Mouse (Mus musculus) MEL (cell line): ENCODE measurements around the gene Slc41a2. TPM values are rescaled to one million over a fixed set of nuclear protein-coding genes. Genes with fewer than 3 reads are reported as not detected.

Experiments used
- DNase-seq: peaks from one replicate; pipeline ENCODE4 v3.0.0; 2011; ENCODE audit warnings: low read depth, low spot score
- H3K27ac ChIP-seq: 2 replicates; pipeline ENCODE4 v1.5.1; 2012; ENCODE audit warnings: low read depth, mild to moderate bottlenecking, control low read depth, low read length, moderate library complexity; ENCODE audit not compliant: control insufficient read depth
- H3K27me3 ChIP-seq, 2 experiments: fragments of 150-350 bp in 1 of 2; sonication (generic) in 1 of 2; 2 replicates each; pipeline ENCODE4 v1.6.1; 2012; ENCODE audit warnings: low read length in 2 of 2, mild to moderate bottlenecking in 2 of 2, improper control_type of control experiment in 1 of 2, moderate library complexity in 1 of 2; ENCODE audit not compliant: insufficient read depth in 2 of 2, control insufficient read depth in 1 of 2
- H3K36me3 ChIP-seq, 2 experiments: 2 replicates each; pipeline ENCODE4 v1.6.1; 2012 to 2014; ENCODE audit warnings: low read length in 2 of 2, improper control_type of control experiment in 1 of 2, inconsistent platforms in 1 of 2, mild to moderate bottlenecking in 1 of 2; ENCODE audit not compliant: insufficient read depth in 2 of 2, control insufficient read depth in 1 of 2
- H3K4me1 ChIP-seq, 2 experiments: fragments of 150-350 bp in 1 of 2; sonication (generic) in 1 of 2; 2 replicates each; pipeline ENCODE4 v1.6.1; 2012; ENCODE audit warnings: low read length in 2 of 2, improper control_type of control experiment in 1 of 2, mild to moderate bottlenecking in 1 of 2; ENCODE audit not compliant: insufficient read depth in 2 of 2, control insufficient read depth in 1 of 2
- H3K4me3 ChIP-seq, 2 experiments: fragments of 150-350 bp in 1 of 2; sonication (generic) in 1 of 2; 2 replicates each; pipeline ENCODE4 v1.5.1; 2012; ENCODE audit warnings: low read depth in 2 of 2, low read length in 2 of 2, mild to moderate bottlenecking in 2 of 2, moderate library complexity in 2 of 2, control low read depth in 1 of 2, improper control_type of control experiment in 1 of 2; ENCODE audit not compliant: control insufficient read depth in 1 of 2, insufficient read depth in 1 of 2
- H3K79me2 ChIP-seq: 2 replicates; pipeline ENCODE4 v1.6.1; 2012; ENCODE audit warnings: mild to moderate bottlenecking, low read length, moderate library complexity; ENCODE audit not compliant: control insufficient read depth, poor library complexity, insufficient read depth
- H3K9ac ChIP-seq: 2 replicates; pipeline ENCODE4 v1.6.1; 2012; ENCODE audit warnings: low read depth, mild to moderate bottlenecking, control low read depth, low read length, moderate library complexity; ENCODE audit not compliant: control insufficient read depth, poor library complexity, severe bottlenecking
- H3K9me3 ChIP-seq: fragments of 150-350 bp; sonication (generic); replicated peaks from 2 replicates; pipeline ENCODE4 v1.6.1; 2012; ENCODE audit warnings: mild to moderate bottlenecking, low read length, improper control_type of control experiment, moderate library complexity; ENCODE audit not compliant: insufficient read depth
- BHLHE40 ChIP-seq: IDR thresholded peaks from 2 replicates; pipeline ENCODE4 v1.6.1; 2012; ENCODE audit warnings: low read depth, mild to moderate bottlenecking, inconsistent platforms, low read length, improper control_type of control experiment, borderline replicate concordance
- CHD2 ChIP-seq: IDR thresholded peaks from 2 replicates; pipeline ENCODE4 v1.6.1; 2011; ENCODE audit warnings: low read length, improper control_type of control experiment
- EP300 ChIP-seq, 2 experiments: IDR thresholded peaks; 2 replicates each; pipeline ENCODE4 v1.6.1; 2011; ENCODE audit warnings: improper control_type of control experiment in 2 of 2, low read length in 2 of 2, low read depth in 1 of 2, mild to moderate bottlenecking in 1 of 2
- GABPA ChIP-seq: IDR thresholded peaks from 2 replicates; pipeline ENCODE4 v1.6.1; 2012; ENCODE audit warnings: low read depth, mild to moderate bottlenecking, inconsistent platforms, low read length, improper control_type of control experiment, moderate library complexity
- GATA1 ChIP-seq: IDR thresholded peaks from 2 replicates; pipeline ENCODE4 v1.6.1; 2011; ENCODE audit warnings: low read depth, low read length, improper control_type of control experiment
- HCFC1 ChIP-seq: IDR thresholded peaks from 2 replicates; pipeline ENCODE4 v1.6.1; 2012; ENCODE audit warnings: low read depth, mild to moderate bottlenecking, inconsistent platforms, low read length, improper control_type of control experiment, moderate library complexity
- JUND ChIP-seq: IDR thresholded peaks from 2 replicates; pipeline ENCODE4 v1.6.1; 2011; ENCODE audit warnings: low read depth, mild to moderate bottlenecking, improper control_type of control experiment, low read length
- MAFK ChIP-seq: IDR thresholded peaks from 2 replicates; pipeline ENCODE4 v1.6.1; 2011; ENCODE audit warnings: low read depth, mild to moderate bottlenecking, low read length, improper control_type of control experiment, borderline replicate concordance
- MAZ ChIP-seq: IDR thresholded peaks from 2 replicates; pipeline ENCODE4 v1.6.1; 2012; ENCODE audit warnings: low read depth, mild to moderate bottlenecking, inconsistent platforms, low read length, improper control_type of control experiment
- MXI1 ChIP-seq: IDR thresholded peaks from 2 replicates; pipeline ENCODE4 v1.6.1; 2011; ENCODE audit warnings: mild to moderate bottlenecking, low read depth, low read length, improper control_type of control experiment
- MYB ChIP-seq: IDR thresholded peaks from 2 replicates; pipeline ENCODE4 v1.6.1; 2011; ENCODE audit warnings: mild to moderate bottlenecking, low read depth, low read length, improper control_type of control experiment
- NELFE ChIP-seq: IDR thresholded peaks from 2 replicates; pipeline ENCODE4 v1.6.1; 2011; ENCODE audit warnings: low read depth, low read length, improper control_type of control experiment
- NRF1 ChIP-seq: IDR thresholded peaks from 2 replicates; pipeline ENCODE4 v1.6.1; 2014; ENCODE audit warnings: low read depth, mild to moderate bottlenecking, inconsistent platforms, low read length, improper control_type of control experiment, moderate library complexity; ENCODE audit not compliant: poor library complexity, insufficient read depth, severe bottlenecking
- POLR2A ChIP-seq, 2 experiments: IDR thresholded peaks; 2 replicates each; pipeline ENCODE4 v1.6.1; 2011 to 2012; ENCODE audit warnings: low read length in 2 of 2, mild to moderate bottlenecking in 2 of 2, control low read depth in 1 of 2, improper control_type of control experiment in 1 of 2, low read depth in 1 of 2, moderate library complexity in 1 of 2; ENCODE audit not compliant: control insufficient read depth in 1 of 2, insufficient read depth in 1 of 2, poor library complexity in 1 of 2
- POLR2AphosphoS2 ChIP-seq: IDR thresholded peaks from 2 replicates; pipeline ENCODE4 v1.6.1; 2011; ENCODE audit warnings: low read length, improper control_type of control experiment
- RAD21 ChIP-seq: IDR thresholded peaks from 2 replicates; pipeline ENCODE4 v1.6.1; 2011; ENCODE audit warnings: mild to moderate bottlenecking, low read depth, low read length, improper control_type of control experiment
- RCOR1 ChIP-seq: IDR thresholded peaks from 2 replicates; pipeline ENCODE4 v1.6.1; 2012; ENCODE audit warnings: low read depth, mild to moderate bottlenecking, inconsistent platforms, low read length, improper control_type of control experiment
- SMC3 ChIP-seq: IDR thresholded peaks from 2 replicates; pipeline ENCODE4 v1.6.1; 2011; ENCODE audit warnings: low read depth, low read length, improper control_type of control experiment
- TAL1 ChIP-seq: IDR thresholded peaks from 2 replicates; pipeline ENCODE4 v1.6.1; 2012; ENCODE audit warnings: mild to moderate bottlenecking, inconsistent platforms, low read length, moderate library complexity, mixed read lengths
- TBP ChIP-seq: IDR thresholded peaks from 2 replicates; pipeline ENCODE4 v1.8.0; 2011; ENCODE audit warnings: low read depth, low read length, improper control_type of control experiment
- USF1 ChIP-seq: IDR thresholded peaks from 2 replicates; pipeline ENCODE4 v1.6.1; 2014; ENCODE audit warnings: low read depth, mild to moderate bottlenecking, inconsistent platforms, low read length, improper control_type of control experiment, moderate library complexity
- USF2 ChIP-seq, 2 experiments: IDR thresholded peaks; 2 replicates each; pipeline ENCODE4 v1.6.1; 2011 to 2012; ENCODE audit warnings: improper control_type of control experiment in 2 of 2, low read length in 2 of 2, borderline replicate concordance in 1 of 2, inconsistent platforms in 1 of 2, low read depth in 1 of 2, mild to moderate bottlenecking in 1 of 2; ENCODE audit not compliant: insufficient read depth in 1 of 2
- ZC3H11A ChIP-seq: IDR thresholded peaks from 2 replicates; pipeline ENCODE4 v1.6.1; 2012; ENCODE audit warnings: low read depth, mild to moderate bottlenecking, inconsistent platforms, low read length, improper control_type of control experiment
- ZKSCAN1 ChIP-seq: IDR thresholded peaks from 2 replicates; pipeline ENCODE4 v1.6.1; 2012; ENCODE audit warnings: low read depth, mild to moderate bottlenecking, inconsistent platforms, low read length, improper control_type of control experiment, moderate library complexity
- ZMIZ1 ChIP-seq: IDR thresholded peaks from 2 replicates; pipeline ENCODE4 v1.6.1; 2012; ENCODE audit warnings: low read depth, mild to moderate bottlenecking, inconsistent platforms, low read length, improper control_type of control experiment, moderate library complexity
- ZNF384 ChIP-seq: IDR thresholded peaks from 2 replicates; pipeline ENCODE4 v1.6.1; 2012; ENCODE audit warnings: low read depth, mild to moderate bottlenecking, inconsistent platforms, low read length, improper control_type of control experiment
- polyA plus RNA-seq, 2 experiments: library from polyadenylated mRNA; stranded (reverse) in 1 of 2; unstranded in 1 of 2; fragments of >175 nt in 1 of 2; fragments of >200 nt in 1 of 2; gene quantifications; 2 replicates each; pipeline versions ENCODE4 v1.2.1 to v1.2.4; 2012; ENCODE audit warnings: low replicate concordance in 2 of 2, low read depth in 1 of 2; ENCODE audit not compliant: insufficient read length in 2 of 2, insufficient read depth in 1 of 2, missing spikeins in 1 of 2
- total RNA-seq: library from RNA; depleted of rRNA; stranded (reverse); fragments of 300-350 nt; gene quantifications from 2 replicates; pipeline ENCODE4 v1.2.3, GENCODE M21; 2012

Slc41a2 gene
- total and polyA plus RNA-seq, 3 experiments = not detected

GRCm38 (mm10) chr10:83264056-83264455, 73.6 kb downstream of the Slc41a2 start:
- H3K9me3 ChIP-seq = no peaks in the 10 kb centered on the region
- H3K27me3 ChIP-seq = peaks cover 0 to 5% of the 10 kb centered on the region in 2 experiments; a peak in 3 of 4 replicates
- H3K4me1 ChIP-seq = no peaks in the 10 kb centered on the region
- no peak for DNase-seq
- no peak overlapping the region for H3K4me3 ChIP-seq
- TF ChIP-seq SMC3 (no peak), ZKSCAN1 (no peak), MAZ (no peak), ZC3H11A (no peak), RCOR1 (no peak), NELFE (no peak), GABPA (no peak), MXI1 (no peak), BHLHE40 (no peak), GATA1 (no peak), CHD2 (no peak)
- no peak overlapping the region for H3K9ac ChIP-seq
- no peaks in the 10 kb centered on the region for H3K79me2 ChIP-seq
- no peak overlapping the region for H3K27ac ChIP-seq
- H3K36me3 ChIP-seq = no peaks in the 10 kb centered on the region

GRCm38 (mm10) chr10:83261264-83261663, 76.4 kb downstream of the Slc41a2 start:
- H3K9ac ChIP-seq = no peak overlapping the region
- no peaks in the 10 kb centered on the region for H3K4me1 ChIP-seq
- no peaks in the 10 kb centered on the region for H3K79me2 ChIP-seq
- no peak overlapping the region for H3K27ac ChIP-seq
- no peaks in the 10 kb centered on the region for H3K9me3 ChIP-seq
- H3K4me3 ChIP-seq = no peak overlapping the region
- H3K36me3 ChIP-seq = no peaks in the 10 kb centered on the region
- H3K27me3 ChIP-seq = peaks cover 2 to 7% of the 10 kb centered on the region in 2 experiments
- no peak for DNase-seq
- TF ChIP-seq RAD21 (no peak), MAZ (no peak), ZNF384 (no peak), POLR2A (IDR thresholded peaks at IDR 0.05; ENCODE audit: control insufficient read depth in 1 of 2, insufficient read depth in 1 of 2, low read depth in 1 of 2, low read length in 2 of 2, poor library complexity in 1 of 2) (no peak), TBP (no peak)
- TF ChIP-seq, all 39 proteins: peak for 0

- DNase-seq = peak; percentile 76
- no peaks in the 10 kb centered on the region for H3K79me2 ChIP-seq
- H3K27me3 ChIP-seq = peaks cover 3 to 4% of the 10 kb centered on the region in 2 experiments; a peak in 1 of 4 replicates
- no peak overlapping the region for H3K4me3 ChIP-seq
- no peaks in the 10 kb centered on the region for H3K9me3 ChIP-seq
- H3K36me3 ChIP-seq = no peaks in the 10 kb centered on the region
- no peak overlapping the region for H3K9ac ChIP-seq
- H3K27ac ChIP-seq = no peak overlapping the region
- H3K4me1 ChIP-seq = no peaks in the 10 kb centered on the region
- TF ChIP-seq GATA1 = no peak
- no peak for TF ChIP-seq MYB
- TF ChIP-seq MAFK = no peak
- TF ChIP-seq ZMIZ1 = no peak
- TF ChIP-seq TAL1 = no peak
- TF ChIP-seq USF2 (IDR thresholded peaks at IDR 0.05; ENCODE audit: borderline replicate concordance in 1 of 2, insufficient read depth in 1 of 2, low read depth in 1 of 2, low read length in 2 of 2) = no peak
- no peak for TF ChIP-seq GABPA
- no peak for TF ChIP-seq MAZ
- no peak for TF ChIP-seq USF1
- TF ChIP-seq POLR2A (IDR thresholded peaks at IDR 0.05; ENCODE audit: control insufficient read depth in 1 of 2, insufficient read depth in 1 of 2, low read depth in 1 of 2, low read length in 2 of 2, poor library complexity in 1 of 2) = no peak
- no peak for TF ChIP-seq HCFC1
- TF ChIP-seq CHD2 = no peak
- TF ChIP-seq RCOR1 = no peak
- no peak for TF ChIP-seq JUND
- no peak for TF ChIP-seq NRF1
- TF ChIP-seq POLR2AphosphoS2 = no peak
- peak; percentile 88 for TF ChIP-seq RAD21
- no peak for TF ChIP-seq EP300 (IDR thresholded peaks at IDR 0.05; ENCODE audit: low read depth in 1 of 2, low read length in 2 of 2)
These were observed 86.3 kb downstream of the Slc41a2 start for GRCm38 (mm10) chr10:83251377-83251776.
